Mouse (Mus musculus) gastrocnemius, adult 2 months (tissue): ENCODE data around the gene Atp6v0a1. TPM values are rescaled to one million over a fixed set of nuclear protein-coding genes. Genes with fewer than 3 reads are reported as not detected.

ENCODE experiments used
- DNase-seq: peaks from one replicate; pipeline ENCODE4 v3.0.0; 2022
- H3K27ac ChIP-seq: fragments of 200-600 bp; 2 replicates; pipeline ENCODE4 v1.8.1; 2022; ENCODE audit warnings: mild to moderate bottlenecking
- H3K4me3 ChIP-seq: fragments of 200-600 bp; 2 replicates; pipeline ENCODE4 v1.8.1; 2022; ENCODE audit warnings: mild to moderate bottlenecking, moderate library complexity
- CTCF ChIP-seq: fragments of 200-600 bp; IDR thresholded peaks from 2 replicates; pipeline ENCODE4 v1.8.1; 2022; ENCODE audit warnings: antibody characterized with exemption, mild to moderate bottlenecking, moderate library complexity
- intact Hi-C: fragments of 180-260 bp; cut with DNase I; formaldehyde crosslinking; loops from one replicate; pipeline ENCODE4 v1.15.1; 2025
- total RNA-seq, 2 experiments: library from RNA; stranded (reverse); gene quantifications; 2 replicates each; pipeline ENCODE4 v1.2.3; 2021

Atp6v0a1 gene
- total RNA-seq, 2 experiments from 2014 or later: 59.6 to 65.2 TPM

DNA sequence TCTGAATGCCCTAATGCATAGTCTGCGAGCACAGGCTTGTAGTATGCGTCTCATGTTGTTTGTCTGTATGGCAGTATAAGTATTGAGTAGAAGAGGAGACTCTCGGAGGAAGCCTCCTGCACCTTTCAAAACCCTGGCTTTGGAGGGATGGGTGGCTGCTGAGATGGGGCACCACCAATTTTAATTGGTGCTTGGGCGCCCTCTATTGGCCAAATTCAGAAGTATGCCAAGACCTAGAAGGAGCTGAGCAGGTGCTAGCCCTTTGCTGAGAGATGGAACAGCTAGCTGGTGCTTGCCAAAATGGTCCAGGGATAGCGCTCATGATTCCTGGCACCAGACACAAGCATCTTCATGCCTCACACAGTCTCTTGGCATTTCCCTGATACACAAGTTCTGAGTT is 48.6 kb downstream of the Atp6v0a1 start:
- Histone ChIP-seq H3K4me3 (no peak overlapping the region), H3K27ac (peak overlapping the region; percentile 95)
- intact Hi-C loops: loop anchor here (1.0 to 2.0 kb wide), 2 partner anchors 75 to 165 kb away; no protein-coding TSS in a partner anchor
- TF ChIP-seq CTCF: peak; percentile 90
- DNase-seq: peak; percentile 92

DNA sequence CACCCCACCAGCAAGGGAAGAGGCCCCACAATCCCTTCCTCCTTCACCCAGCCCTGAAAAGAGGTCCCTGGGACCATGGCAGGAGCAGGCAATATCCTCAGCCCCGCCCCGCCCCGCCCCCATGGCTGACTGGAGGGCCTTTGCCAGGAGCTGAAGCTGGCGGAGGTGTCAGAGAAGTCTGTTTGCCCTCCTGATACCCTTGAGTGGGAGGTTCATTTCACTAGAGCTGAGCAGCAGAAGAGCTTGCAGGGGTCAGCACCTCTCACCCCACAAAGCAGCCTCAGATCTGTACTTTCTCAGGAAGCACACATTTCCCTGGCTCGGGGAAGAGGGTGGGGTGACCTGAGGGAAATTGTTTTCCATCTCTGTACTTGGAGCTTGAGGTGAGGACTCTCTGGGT is 49.5 kb downstream of the Atp6v0a1 start:
- intact Hi-C loops: loop anchor here (2.0 kb wide), 1 partner anchor 166 kb away; no protein-coding TSS in a partner anchor
- no peak for TF ChIP-seq CTCF
- H3K4me3 ChIP-seq: peak overlapping the region; percentile 36
- H3K27ac ChIP-seq: peak overlapping the region; percentile 95
- DNase-seq: peak; percentile 64

DNA sequence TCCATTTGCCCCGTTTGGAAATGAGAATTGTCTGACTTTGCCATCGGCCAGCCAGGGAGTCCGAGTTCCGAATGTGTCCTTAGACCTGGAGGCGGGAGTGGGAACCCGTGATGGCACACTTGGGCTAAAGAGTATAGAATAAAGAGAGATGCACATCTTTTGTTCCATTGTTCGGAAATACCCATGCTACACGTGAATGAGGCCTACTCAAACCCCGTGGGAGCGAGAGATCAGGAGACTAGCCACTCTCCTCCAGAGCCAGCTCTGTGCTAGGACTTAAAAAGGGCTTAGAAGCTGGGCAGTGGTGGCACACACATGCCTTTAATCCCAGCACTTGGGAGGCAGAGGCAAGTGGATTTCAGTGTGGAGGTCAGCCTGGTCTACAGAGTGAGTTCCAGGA is 50.2 kb downstream of the Atp6v0a1 start:
- Histone ChIP-seq H3K27ac (peak overlapping the region; percentile 95), H3K4me3 (peak overlapping the region; percentile 23; the same call in 1 of the 2 replicates)
- TF ChIP-seq CTCF: no peak
- DNase-seq: peak; percentile 23
- intact Hi-C loops: loop anchor here (2.0 kb wide), 1 partner anchor 167 kb away; no protein-coding TSS in a partner anchor

DNA sequence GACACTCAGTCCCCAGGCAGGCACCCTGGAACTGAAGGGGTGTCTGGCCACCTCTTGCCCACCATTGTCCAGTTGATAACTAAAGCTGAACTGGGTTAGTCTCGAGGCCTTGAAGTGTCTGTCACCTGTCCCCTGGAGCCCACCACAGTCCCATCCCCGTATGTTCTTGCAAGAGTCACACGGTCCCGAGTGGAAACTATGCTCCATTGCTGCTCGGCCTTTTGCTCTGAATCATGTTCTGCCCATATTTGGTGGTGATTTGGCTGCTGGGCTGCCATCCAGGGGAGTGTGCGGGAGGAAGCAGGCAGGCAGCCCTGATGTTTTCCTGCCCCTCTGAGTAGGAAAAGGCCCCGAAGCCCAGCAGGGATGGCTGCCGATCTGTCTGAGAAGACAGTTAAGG is 50.9 kb downstream of the Atp6v0a1 start:
- DNase-seq: peak; percentile 85
- Histone ChIP-seq H3K4me3 (peak overlapping the region; percentile 54), H3K27ac (peak overlapping the region; percentile 95)
- intact Hi-C loops: loop anchor here (10.0 kb wide), 1 partner anchor 345 kb away; the partner anchor contains the start of genes Hspb9 and Kat2a
- no peak for TF ChIP-seq CTCF

DNA sequence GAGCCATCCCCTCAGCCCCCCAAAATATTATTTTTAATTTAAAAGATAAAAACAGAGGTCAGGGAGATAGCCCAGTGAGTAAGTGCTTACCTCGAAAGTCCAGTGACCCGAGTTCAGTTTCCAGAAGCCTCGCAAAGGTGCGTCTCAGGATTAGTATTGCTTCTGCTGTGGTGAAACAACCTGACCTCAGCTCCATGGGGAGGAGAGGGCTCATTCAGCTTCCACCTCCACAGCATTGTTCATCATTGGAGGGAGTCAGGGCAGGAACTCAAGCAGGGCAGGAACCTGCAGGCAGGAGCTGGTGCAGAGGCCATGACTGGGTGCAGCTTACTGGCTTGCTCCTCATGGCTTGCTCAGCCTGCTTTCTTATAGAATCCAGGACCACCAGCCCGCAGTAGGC is 51.8 kb downstream of the Atp6v0a1 start:
- DNase-seq: peak; percentile 20
- no peak for TF ChIP-seq CTCF
- intact Hi-C loops: loop anchor here (10.0 kb wide), 1 partner anchor 346 kb away; the partner anchor contains the start of genes Hspb9 and Kat2a
- H3K27ac ChIP-seq: peak overlapping the region; percentile 95
- H3K4me3 ChIP-seq: no peak overlapping the region

DNA sequence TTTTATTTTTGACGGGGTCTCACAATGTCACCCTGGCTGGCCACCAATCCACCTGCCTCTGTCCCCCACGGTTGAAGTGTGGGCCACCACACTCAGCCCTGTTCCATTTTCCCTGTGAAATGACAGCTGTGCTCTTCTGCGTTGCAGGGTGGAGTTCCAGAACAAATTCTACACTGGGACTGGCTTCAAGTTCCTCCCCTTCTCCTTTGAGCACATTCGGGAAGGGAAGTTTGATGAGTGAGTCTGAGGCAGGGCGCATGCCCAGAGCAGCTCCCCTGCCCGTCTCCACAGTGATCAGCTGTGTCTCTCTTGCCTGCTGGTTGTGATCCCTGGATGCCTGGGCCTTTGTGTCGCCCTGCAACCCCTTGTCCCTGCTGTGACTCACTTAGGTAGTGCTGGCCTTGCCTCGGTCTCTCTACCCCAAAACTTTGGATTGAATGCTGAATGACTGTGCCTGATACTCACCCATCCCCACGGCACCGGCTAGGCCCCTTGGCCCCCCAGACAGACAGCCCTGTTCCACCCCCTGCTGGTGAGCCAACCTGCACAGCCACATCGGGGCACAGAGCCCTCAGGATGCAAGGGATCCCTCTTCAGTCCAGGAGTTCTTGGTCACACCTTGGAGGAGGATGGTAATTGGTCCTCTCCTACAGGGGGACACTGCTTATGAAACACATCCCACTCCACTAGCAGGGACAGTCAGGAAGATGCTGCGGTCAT is 53.1 kb downstream of the Atp6v0a1 start:
- H3K27ac ChIP-seq: peak overlapping the region; percentile 95
- intact Hi-C loops: loop anchor here (10.0 kb wide), 1 partner anchor 348 kb away; the partner anchor contains the start of genes Hspb9 and Kat2a
- H3K4me3 ChIP-seq: peak overlapping the region; percentile 41; the same call in 1 of the 2 replicates
- peak; percentile 78 for DNase-seq
- no peak for TF ChIP-seq CTCF

- H3K27ac ChIP-seq: peak overlapping the region; percentile 95
Measured at GRCm38 (mm10) chr11:101062971-101063675, 53.9 kb downstream of the Atp6v0a1 start.

GRCm38 (mm10) chr11:101063676-101064327 is 54.5 kb downstream of the Atp6v0a1 start:
- no peak for TF ChIP-seq CTCF
- Histone ChIP-seq H3K27ac (peak overlapping the region; percentile 95), H3K4me3 (peak overlapping the region; percentile 41)
- DNase-seq: peak; percentile 86
- intact Hi-C loops: loop anchor here (10.0 kb wide), 1 partner anchor 349 kb away; the partner anchor contains the start of genes Hspb9 and Kat2a

More at GRCm38 (mm10) chr11:101062971-101063675, 53.9 kb downstream of the Atp6v0a1 start:
- H3K4me3 ChIP-seq: peak overlapping the region; percentile 41
- intact Hi-C loops: loop anchor here (10.0 kb wide), 1 partner anchor 348 kb away; the partner anchor contains the start of genes Hspb9 and Kat2a
- DNase-seq: peak; percentile 46
- no peak for TF ChIP-seq CTCF

DNA sequence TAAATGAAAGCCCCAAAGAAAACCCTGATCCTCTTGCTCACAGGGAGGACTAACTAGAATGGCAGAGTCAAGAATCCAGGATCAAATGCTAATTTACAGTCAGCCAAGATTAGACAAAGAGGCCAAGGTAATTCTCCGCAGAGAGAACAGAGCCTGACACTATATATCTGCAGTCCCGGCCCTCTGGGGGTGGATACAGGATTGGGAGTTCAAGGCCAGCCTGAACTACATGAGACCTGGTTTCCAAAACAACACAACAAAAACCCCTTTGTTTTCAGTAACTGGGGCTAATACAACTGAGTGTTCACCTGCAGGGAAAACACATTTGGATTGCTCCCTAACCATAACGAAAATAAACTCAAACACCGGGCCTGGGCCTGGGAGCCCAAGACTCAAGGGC is 55.2 kb downstream of the Atp6v0a1 start:
- intact Hi-C loops: loop anchor here (10.0 kb wide), 1 partner anchor 350 kb away; the partner anchor contains the start of genes Hspb9 and Kat2a
- H3K4me3 ChIP-seq: peak overlapping the region; percentile 24
- TF ChIP-seq CTCF: no peak
- DNase-seq: no peak
- H3K27ac ChIP-seq: peak overlapping the region; percentile 95

GRCm38 (mm10) chr11:101065002-101065401 is 55.8 kb downstream of the Atp6v0a1 start:
- Histone ChIP-seq H3K4me3 (no peak overlapping the region), H3K27ac (peak overlapping the region; percentile 95)
- no peak for DNase-seq
- intact Hi-C loops: loop anchor here (10.0 kb wide), 1 partner anchor 350 kb away; the partner anchor contains the start of genes Hspb9 and Kat2a
- no peak for TF ChIP-seq CTCF

GRCm38 (mm10) chr11:101066549-101067412 is 57.5 kb downstream of the Atp6v0a1 start:
- Histone ChIP-seq H3K4me3 (peak overlapping the region; percentile 59), H3K27ac (peak overlapping the region; percentile 95)
- intact Hi-C loops: loop anchor here (10.0 kb wide), 1 partner anchor 352 kb away; the partner anchor contains the start of genes Hspb9 and Kat2a
- TF ChIP-seq CTCF: no peak; the same call in none of the 2 replicates
- peak; percentile 88 for DNase-seq
